Mouse (Mus musculus): Measurements from ENCODE around the gene Ccl25.

The Ccl25 gene

GRCm38 (mm10) chr8:4324983-4325750 is at the start of gene Ccl25, which contains the start of gene Elavl1:
Gene Ccl25 (plus strand): TSS chr8:4325210.
Gene Elavl1 (minus strand): TSS chr8:4325413.
- DNase-seq (ENCODE audit: low spot score in 2 of 2), result peak; percentile 95 to 98

DNA sequence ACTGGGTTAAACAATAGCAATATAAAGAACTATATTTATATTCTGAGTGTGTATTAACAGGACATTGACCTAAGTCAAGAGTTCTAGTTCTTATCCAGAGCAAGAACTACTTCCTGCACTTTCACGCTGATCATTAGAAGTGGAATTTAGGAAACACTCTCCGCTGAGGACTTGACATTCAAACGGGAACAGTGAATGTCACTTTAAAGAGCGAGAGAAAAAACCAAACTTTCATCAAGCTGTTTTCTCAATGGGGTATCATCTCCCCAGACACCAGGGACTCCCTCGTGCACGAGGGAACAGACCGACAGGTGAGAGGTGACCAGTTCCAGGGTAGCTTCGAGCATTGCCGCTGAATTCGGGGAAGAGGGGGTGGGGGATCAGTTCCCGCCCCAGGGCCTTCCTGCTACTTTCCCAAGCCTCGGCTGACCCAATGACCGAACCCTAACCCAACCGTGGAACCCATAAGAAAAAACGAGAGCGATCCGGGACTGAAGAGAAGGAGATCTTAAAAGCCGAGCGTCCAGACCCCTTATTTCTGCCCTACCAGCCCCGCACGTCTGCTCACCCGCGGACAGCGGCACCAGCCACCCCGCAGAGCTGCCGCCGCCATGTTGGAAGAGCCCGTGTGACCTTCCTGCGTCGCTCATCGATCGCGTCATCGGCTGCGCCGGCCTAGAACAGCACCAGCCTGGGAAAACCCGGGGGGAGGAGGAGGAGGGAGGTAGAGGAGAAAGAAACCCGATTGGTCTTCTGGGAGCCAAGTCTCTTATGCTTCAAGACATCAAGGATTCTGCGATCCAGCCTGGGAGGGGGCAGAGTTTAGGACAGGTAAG is 49.5 kb upstream of the Ccl25 start, which contains the start of gene Timm44:
Timm44 (minus strand) TSS at position 639 of the 836 bp plus-strand sequence.
- peak; percentile 96 to 98 for DNase-seq (ENCODE audit: low spot score in 2 of 2)

GRCm38 (mm10) chr8:4276111-4276465 is 48.9 kb upstream of the Ccl25 start:
- DNase-seq (ENCODE audit: low spot score in 2 of 2), result no peak

DNA sequence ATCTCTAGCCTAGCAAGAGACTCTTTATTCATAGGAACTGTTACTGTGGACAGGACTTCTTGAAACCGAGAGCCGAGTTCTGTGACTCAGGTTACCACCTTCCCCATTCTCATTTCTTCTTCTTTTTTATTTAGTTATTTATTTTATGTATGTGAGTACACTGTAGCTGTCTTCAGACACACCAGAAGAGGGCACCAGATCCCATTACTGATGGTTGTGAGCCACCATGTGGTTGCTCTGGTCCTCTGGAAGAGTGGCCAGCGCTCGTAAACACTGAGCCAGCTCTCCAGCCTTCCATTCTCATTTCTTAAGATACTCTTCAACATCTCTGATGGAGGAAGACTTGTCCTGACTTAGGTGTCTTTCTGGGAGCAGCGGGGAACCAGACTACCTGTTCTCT is 32.3 kb upstream of the Ccl25 start:
- DNase-seq (ENCODE audit: low spot score in 2 of 2), result no peak

- DNase-seq (ENCODE audit: low spot score in 2 of 2), result no peak
These were observed 27.2 kb upstream of the Ccl25 start for GRCm38 (mm10) chr8:4297822-4298221.

GRCm38 (mm10) chr8:4304124-4304547 is 20.9 kb upstream of the Ccl25 start:
- DNase-seq (ENCODE audit: low spot score in 2 of 2), result no peak

DNA sequence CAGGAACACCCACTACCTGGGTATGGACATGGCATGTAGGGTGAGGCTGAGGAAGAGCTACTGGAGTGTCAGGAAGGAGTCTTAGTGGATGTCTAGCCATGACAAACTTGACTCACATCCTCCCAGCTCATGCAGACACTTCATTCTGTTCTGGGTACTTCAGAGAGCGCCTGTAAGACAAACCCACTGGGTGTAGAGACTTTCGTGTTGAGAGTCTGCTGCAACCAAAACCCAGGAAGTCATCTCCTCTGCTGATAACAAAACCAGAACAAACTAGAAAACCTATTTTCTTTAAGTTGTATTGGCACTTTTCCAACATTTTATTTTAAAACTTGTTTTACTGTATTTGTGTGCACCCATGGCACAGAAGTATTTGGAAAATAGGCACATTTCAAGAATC is 19.2 kb upstream of the Ccl25 start:
- DNase-seq (ENCODE audit: low spot score in 2 of 2), result no peak

GRCm38 (mm10) chr8:4312104-4312503 is 12.9 kb upstream of the Ccl25 start:
- DNase-seq (ENCODE audit: low spot score in 2 of 2), result no peak

GRCm38 (mm10) chr8:4313254-4314124 is 11.5 kb upstream of the Ccl25 start:
- no peak for DNase-seq (ENCODE audit: low spot score in 2 of 2)

GRCm38 (mm10) chr8:4314852-4315251 is 10.2 kb upstream of the Ccl25 start:
- DNase-seq (ENCODE audit: low spot score in 2 of 2), result no peak

DNA sequence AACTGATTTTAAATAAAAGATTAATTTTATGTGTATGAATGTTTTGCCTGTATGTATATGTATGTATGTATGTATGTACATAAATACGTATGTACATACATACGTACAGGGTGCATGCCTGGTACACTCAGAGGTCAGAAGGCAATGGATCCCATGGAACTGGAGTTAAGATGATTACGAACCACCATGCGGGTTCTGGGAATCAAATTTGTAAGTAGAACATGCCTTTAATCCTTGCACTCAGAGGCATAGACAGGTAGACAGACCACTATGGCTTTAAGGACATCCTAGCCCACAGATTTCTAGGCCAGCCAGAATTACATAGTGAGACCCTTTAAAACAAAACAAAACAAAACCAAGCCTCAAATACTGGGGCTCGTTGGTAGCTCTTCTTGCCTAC is 6.9 kb upstream of the Ccl25 start:
- DNase-seq (ENCODE audit: low spot score in 2 of 2), result no peak

- no peak for DNase-seq (ENCODE audit: low spot score in 2 of 2)
These were observed 6.0 kb upstream of the Ccl25 start for GRCm38 (mm10) chr8:4318796-4319572.

- DNase-seq (ENCODE audit: low spot score in 2 of 2), result no peak
These were observed 5.5 kb upstream of the Ccl25 start for GRCm38 (mm10) chr8:4319573-4319872.

DNA sequence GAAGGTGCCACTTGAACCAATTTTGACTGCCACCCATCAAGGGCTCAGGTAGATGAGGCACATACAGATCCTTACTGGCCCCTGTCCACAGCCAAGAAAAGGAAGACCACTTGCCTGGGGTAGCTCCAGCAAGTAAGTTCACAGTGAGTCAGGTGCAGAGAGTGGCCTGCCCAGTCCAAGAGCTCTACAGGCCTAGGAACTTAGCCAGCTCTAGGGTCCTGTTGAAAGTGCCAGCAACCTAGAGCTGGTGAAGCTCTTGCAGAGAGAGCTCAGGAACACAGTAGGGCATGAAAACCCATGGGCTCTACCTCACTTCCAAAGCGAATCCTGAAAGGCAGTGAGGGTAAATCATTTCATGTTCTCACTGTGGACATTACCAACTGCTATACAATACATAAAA is 4.6 kb upstream of the Ccl25 start:
- no peak for DNase-seq (ENCODE audit: low spot score in 2 of 2)

- DNase-seq (ENCODE audit: low spot score in 2 of 2), result no peak
These were observed 4.0 kb upstream of the Ccl25 start for GRCm38 (mm10) chr8:4321031-4321430.

DNA sequence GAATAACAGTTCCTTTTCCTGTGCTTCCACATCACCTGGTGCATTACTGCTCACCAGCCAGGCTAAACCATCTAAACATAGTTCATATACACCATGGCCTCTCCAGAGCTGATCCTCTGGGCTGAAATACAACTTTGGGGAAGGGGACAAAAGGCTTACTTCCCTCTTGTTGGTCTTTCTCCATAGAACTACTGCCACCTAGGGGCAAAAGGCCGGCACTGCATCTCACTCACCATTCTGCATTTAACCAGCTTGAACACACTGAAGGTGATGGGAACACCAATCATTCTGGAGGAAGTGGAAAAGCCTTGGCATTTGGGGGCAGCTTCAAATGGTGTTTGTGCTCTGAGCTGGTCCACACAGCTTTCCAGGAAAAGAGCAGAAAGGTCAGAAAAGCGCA is 2.5 kb upstream of the Ccl25 start:
- DNase-seq (ENCODE audit: low spot score in 2 of 2), result peak; percentile 57 to 82

DNA sequence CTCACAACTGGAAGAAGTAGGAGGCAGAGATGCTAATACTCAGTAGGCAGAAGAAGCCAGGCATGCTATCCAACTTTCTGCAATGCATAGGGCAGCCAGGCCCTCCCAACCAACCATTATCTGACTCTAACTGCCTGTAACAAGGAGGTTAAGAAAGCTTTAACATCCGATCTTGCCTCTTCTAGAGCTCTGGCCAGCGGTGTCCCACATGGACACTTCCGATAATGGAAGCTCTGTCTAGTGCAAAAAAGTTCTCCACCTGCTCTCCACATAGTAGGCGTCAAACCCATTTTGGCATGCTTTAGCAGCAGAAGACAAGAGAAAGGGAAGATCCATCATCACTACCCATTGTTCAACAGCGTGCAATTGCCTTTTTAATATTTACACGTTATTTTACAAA is 1.1 kb upstream of the Ccl25 start:
- DNase-seq (ENCODE audit: low spot score in 2 of 2), result no peak

DNA sequence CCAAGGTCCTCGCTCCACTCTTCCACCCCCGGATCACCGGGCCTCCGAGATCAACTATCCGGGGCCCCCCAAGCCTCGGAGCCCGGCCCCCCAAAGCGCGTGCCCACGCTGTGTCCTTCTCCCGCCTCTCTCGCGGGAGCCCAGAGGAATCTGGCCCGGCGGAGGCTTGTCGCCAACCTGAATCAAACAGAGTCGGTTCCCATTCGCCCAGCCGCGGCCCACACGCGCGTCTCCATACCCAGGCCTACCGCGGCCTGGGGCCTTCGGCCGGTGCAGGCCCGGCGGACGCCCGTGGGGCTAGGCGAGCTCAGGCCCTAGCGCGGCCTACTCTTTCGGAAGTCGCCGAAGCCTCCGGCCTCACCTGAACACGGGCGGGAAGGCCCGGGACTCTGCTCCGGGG is 485 bp upstream of the Ccl25 start:
- peak in 1 of 2 experiments; percentile 34 for DNase-seq (ENCODE audit: low spot score in 2 of 2)

- no peak for DNase-seq (ENCODE audit: low spot score in 2 of 2)
These were observed 684 bp downstream of the Ccl25 start for GRCm38 (mm10) chr8:4325751-4326036.

GRCm38 (mm10) chr8:4329000-4329399 is 4.0 kb downstream of the Ccl25 start:
- DNase-seq (ENCODE audit: low spot score in 2 of 2), result peak in 1 of 2 experiments; percentile 26

GRCm38 (mm10) chr8:4333966-4334365 is 9.0 kb downstream of the Ccl25 start:
- DNase-seq (ENCODE audit: low spot score in 2 of 2), result no peak

DNA sequence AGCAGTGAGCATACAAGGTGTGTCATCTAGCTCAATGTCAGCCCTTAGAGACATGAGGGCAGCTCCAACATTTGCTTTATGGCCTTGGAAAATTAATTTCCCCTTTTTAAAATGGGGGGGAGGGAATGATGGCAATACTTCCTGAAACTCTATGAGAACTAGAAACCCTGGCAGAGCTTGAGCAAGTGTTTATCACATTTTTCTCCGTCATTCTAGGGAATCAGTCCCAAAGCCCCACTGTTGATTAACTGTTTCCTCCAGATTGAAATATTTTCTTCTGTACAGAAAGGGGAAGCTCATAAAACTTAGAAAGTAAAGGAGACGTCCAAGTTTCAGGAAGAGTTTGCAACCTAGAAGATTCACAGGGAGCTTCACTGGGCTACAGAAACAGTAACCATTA is 10.7 kb downstream of the Ccl25 start:
- DNase-seq (ENCODE audit: low spot score in 2 of 2), result no peak
